Mouse (Mus musculus) left cerebral cortex, adult 9 months (tissue): ENCODE measurements at regions not wholly inside any gene's neighbourhood (a gene's known extent, or its start where the extent isn't known, plus 50 kb on each side); places are given as distances from the start of the nearest gene placed in this dataset.

Experiments
- DNase-seq, 2 experiments: peaks; one replicate each; pipeline ENCODE4 v3.0.0; 2022; ENCODE audit warnings: low spot score in 2 of 2

GRCm38 (mm10) chr16:69800955-69801598 is 62.5 kb downstream of the Speer2 start:
- DNase-seq: no peak

GRCm38 (mm10) chr16:69796299-69796698 is 67.2 kb downstream of the Speer2 start:
- DNase-seq: no peak

GRCm38 (mm10) chr16:69790671-69791070 is 72.9 kb downstream of the Speer2 start:
- no peak for DNase-seq

GRCm38 (mm10) chr16:69770768-69771167 is 92.8 kb downstream of the Speer2 start:
- DNase-seq: peak; percentile 1 to 24
